Mouse (Mus musculus) liver, embryonic 15.5 days (tissue): Measurements from ENCODE around the gene Sash1. TPM values are rescaled to one million over a fixed set of nuclear protein-coding genes. Genes with fewer than 3 reads are reported as not detected.
A peak's percentile ranks its signal among the peaks of the same experiment; 100 is the strongest.

Experiments
- ATAC-seq: fragments of 200-750 bp; cut with Nextera tagmentation; 2 replicates; pipeline ENCODE4 v1.8.0; 2017; ENCODE audit warnings: moderate number of reproducible peaks, mild to moderate bottlenecking, moderate library complexity; ENCODE audit not compliant: insufficient read depth
- H3K27ac ChIP-seq: fragments of 300-500 bp; sonication (generic); replicated peaks from 2 replicates; pipeline ENCODE4 v1.5.1; 2015; ENCODE audit warnings: mild to moderate bottlenecking, inconsistent platforms
- H3K27me3 ChIP-seq: fragments of 300-500 bp; sonication (generic); 2 replicates; pipeline ENCODE4 v1.6.1; 2015; ENCODE audit warnings: mild to moderate bottlenecking, inconsistent platforms
- H3K36me3 ChIP-seq: fragments of 300-500 bp; sonication (generic); replicated peaks from 2 replicates; pipeline ENCODE4 v1.6.1; 2015; ENCODE audit warnings: moderate library complexity, mild to moderate bottlenecking, inconsistent platforms
- H3K4me1 ChIP-seq: fragments of 300-500 bp; sonication (generic); replicated peaks from 2 replicates; pipeline ENCODE4 v1.6.1; 2015; ENCODE audit warnings: inconsistent platforms
- H3K4me2 ChIP-seq: fragments of 300-500 bp; sonication (generic); 2 replicates; pipeline ENCODE4 v1.6.1; 2015; ENCODE audit warnings: moderate library complexity, mild to moderate bottlenecking, inconsistent platforms
- H3K4me3 ChIP-seq: fragments of 300-500 bp; sonication (generic); replicated peaks from 2 replicates; pipeline ENCODE4 v1.5.1; 2015; ENCODE audit warnings: mild to moderate bottlenecking, inconsistent platforms
- H3K9ac ChIP-seq: fragments of 300-500 bp; sonication (generic); 2 replicates; pipeline ENCODE4 v1.6.1; 2015; ENCODE audit warnings: moderate library complexity, mild to moderate bottlenecking, inconsistent platforms
- H3K9me3 ChIP-seq: fragments of 300-500 bp; sonication (generic); replicated peaks from 2 replicates; pipeline ENCODE4 v1.6.1; 2016; ENCODE audit warnings: inconsistent platforms
- WGBS: fragments of 180-500 bp; shearing (Covaris S2); methylation state at CpG from one replicate; pipeline ENCODE4 v1.1.7; 2015; ENCODE audit warnings: mixed read lengths; ENCODE audit not compliant: insufficient replicate concordance; 5-methylcytosine and 5-hydroxymethylcytosine counted together
- polyA plus RNA-seq: library from polyadenylated mRNA; unstranded; fragments of >200 nt; fragmentation: Nextera tagmentation; extraction: Ambion mirVana; gene quantifications from 2 replicates; pipeline ENCODE4 v1.2.1, GENCODE M21; 2015

Gene Sash1
- 0.94 and 0.99 TPM in 2 replicates for polyA plus RNA-seq

GRCm38 (mm10) chr10:8885630-8886527 lies at the start of gene Sash1:
Gene Sash1, minus strand, starts transcription at chr10:8886070.
- Histone ChIP-seq H3K4me3 (peak within 1 kb of the TSS; percentile 62), H3K4me2 (peak within 1 kb of the TSS; percentile 69), H3K36me3 (no peaks in the 10 kb centered on the region), H3K9me3 (no peaks in the 10 kb centered on the region), H3K4me1 (0 out of 2 replicates have a peak, but pooled peaks cover 6% of the 10 kb centered on the region), H3K9ac (peak within 1 kb of the TSS; percentile 37), H3K27me3 (peaks cover 34% of the 10 kb centered on the region), H3K27ac (peak within 1 kb of the TSS; percentile 86)
- WGBS, result under 1% methylated on average over 76 of the region's 80 CpGs
- ATAC-seq, result peak; percentile 79

- no peaks in the 10 kb centered on the region for H3K27me3 ChIP-seq
- H3K27ac ChIP-seq, result no peak overlapping the region
- no peak overlapping the region for H3K9ac ChIP-seq
- 57% methylated on average over 4 of the region's 4 CpGs for WGBS
- no peak overlapping the region for H3K4me3 ChIP-seq
- no peaks in the 10 kb centered on the region for H3K4me1 ChIP-seq
- no peak for ATAC-seq
- H3K9me3 ChIP-seq, result no peaks in the 10 kb centered on the region
- H3K4me2 ChIP-seq, result no peak overlapping the region
- H3K36me3 ChIP-seq, result no peaks in the 10 kb centered on the region
Measured at GRCm38 (mm10) chr10:8935601-8936000, 49.7 kb upstream of the Sash1 start.

GRCm38 (mm10) chr10:8933451-8934372 lies 47.8 kb upstream of the Sash1 start:
- no peak overlapping the region for H3K4me2 ChIP-seq
- WGBS, result 63% methylated on average over 10 of the region's 10 CpGs
- H3K4me3 ChIP-seq, result no peak overlapping the region
- H3K36me3 ChIP-seq, result no peaks in the 10 kb centered on the region
- no peaks in the 10 kb centered on the region for H3K4me1 ChIP-seq
- no peaks in the 10 kb centered on the region for H3K27me3 ChIP-seq
- H3K9me3 ChIP-seq, result no peaks in the 10 kb centered on the region
- H3K27ac ChIP-seq, result no peak overlapping the region
- H3K9ac ChIP-seq, result no peak overlapping the region
- ATAC-seq, result no peak

- ATAC-seq, result no peak
- Histone ChIP-seq H3K36me3 (no peaks in the 10 kb centered on the region), H3K4me1 (no peaks in the 10 kb centered on the region), H3K9ac (no peak overlapping the region), H3K27ac (no peak overlapping the region), H3K27me3 (no peaks in the 10 kb centered on the region), H3K9me3 (no peaks in the 10 kb centered on the region), H3K4me2 (no peak overlapping the region), H3K4me3 (no peak overlapping the region)
- 56% methylated on average over 8 of the region's 8 CpGs for WGBS
Measured at GRCm38 (mm10) chr10:8931548-8932240, 45.8 kb upstream of the Sash1 start.

- Histone ChIP-seq H3K9me3 (no peaks in the 10 kb centered on the region), H3K9ac (no peak overlapping the region), H3K4me3 (no peak overlapping the region), H3K36me3 (no peaks in the 10 kb centered on the region), H3K4me1 (peaks cover 4% of the 10 kb centered on the region; the same call in 1 of the 2 replicates), H3K27ac (no peak overlapping the region), H3K4me2 (no peak overlapping the region), H3K27me3 (no peaks in the 10 kb centered on the region)
- no peak for ATAC-seq
Measured at GRCm38 (mm10) chr10:8930672-8931071, 44.8 kb upstream of the Sash1 start.

GRCm38 (mm10) chr10:8928775-8929647 lies 43.1 kb upstream of the Sash1 start:
- H3K4me2 ChIP-seq, result no peak overlapping the region
- no peaks in the 10 kb centered on the region for H3K27me3 ChIP-seq
- no peak for ATAC-seq
- H3K4me3 ChIP-seq, result no peak overlapping the region
- H3K27ac ChIP-seq, result no peak overlapping the region
- no peak overlapping the region for H3K9ac ChIP-seq
- no peaks in the 10 kb centered on the region for H3K36me3 ChIP-seq
- H3K9me3 ChIP-seq, result no peaks in the 10 kb centered on the region
- WGBS, result 64% methylated on average over 10 of the region's 10 CpGs
- H3K4me1 ChIP-seq, result peaks cover 4% of the 10 kb centered on the region; the same call in 1 of the 2 replicates

- no peaks in the 10 kb centered on the region for H3K9me3 ChIP-seq
- H3K36me3 ChIP-seq, result no peaks in the 10 kb centered on the region
- H3K9ac ChIP-seq, result no peak overlapping the region
- no peak overlapping the region for H3K27ac ChIP-seq
- peaks cover 4% of the 10 kb centered on the region; the same call in 1 of the 2 replicates for H3K4me1 ChIP-seq
- H3K4me3 ChIP-seq, result no peak overlapping the region
- H3K27me3 ChIP-seq, result no peaks in the 10 kb centered on the region
- ATAC-seq, result no peak
- H3K4me2 ChIP-seq, result no peak overlapping the region
Measured at GRCm38 (mm10) chr10:8928261-8928660, 42.4 kb upstream of the Sash1 start.

GRCm38 (mm10) chr10:8926906-8927305 lies 41.0 kb upstream of the Sash1 start:
- no peak for ATAC-seq
- H3K36me3 ChIP-seq, result no peaks in the 10 kb centered on the region
- no peak overlapping the region for H3K27ac ChIP-seq
- H3K4me3 ChIP-seq, result no peak overlapping the region
- peaks cover 4% of the 10 kb centered on the region; the same call in 1 of the 2 replicates for H3K4me1 ChIP-seq
- H3K27me3 ChIP-seq, result no peaks in the 10 kb centered on the region
- H3K4me2 ChIP-seq, result no peak overlapping the region
- 60% methylated on average over 3 of the region's 3 CpGs for WGBS
- H3K9me3 ChIP-seq, result no peaks in the 10 kb centered on the region
- no peak overlapping the region for H3K9ac ChIP-seq

- Histone ChIP-seq H3K4me2 (no peak overlapping the region), H3K27ac (no peak overlapping the region), H3K36me3 (no peaks in the 10 kb centered on the region), H3K4me1 (peaks cover 4% of the 10 kb centered on the region; the same call in 1 of the 2 replicates), H3K9ac (no peak overlapping the region), H3K4me3 (no peak overlapping the region), H3K9me3 (no peaks in the 10 kb centered on the region), H3K27me3 (no peaks in the 10 kb centered on the region)
- 27% methylated on average over 3 of the region's 3 CpGs for WGBS
- no peak for ATAC-seq
Measured at GRCm38 (mm10) chr10:8926295-8926694, 40.4 kb upstream of the Sash1 start.

- no peak overlapping the region for H3K27ac ChIP-seq
- H3K9me3 ChIP-seq, result no peaks in the 10 kb centered on the region
- no peaks in the 10 kb centered on the region for H3K36me3 ChIP-seq
- no peak for ATAC-seq
- no peaks in the 10 kb centered on the region for H3K27me3 ChIP-seq
- H3K4me1 ChIP-seq, result peaks cover 4% of the 10 kb centered on the region; the same call in 1 of the 2 replicates
- no peak overlapping the region for H3K9ac ChIP-seq
- 9% methylated on average over 5 of the region's 5 CpGs for WGBS
- H3K4me2 ChIP-seq, result no peak overlapping the region
- H3K4me3 ChIP-seq, result no peak overlapping the region
Measured at GRCm38 (mm10) chr10:8925299-8925698, 39.4 kb upstream of the Sash1 start.
